Mouse (Mus musculus): ENCODE measurements around the gene Hnrnpab.

- TF ChIP-seq POLR2A (IDR thresholded peaks at IDR 0.05; ENCODE audit: borderline replicate concordance, extremely low read depth, insufficient read depth, insufficient read length, poor library complexity, severe bottlenecking) (no peak), CTCF (IDR thresholded peaks at IDR 0.05; ENCODE audit: borderline replicate concordance, extremely low read depth, insufficient read depth, insufficient read length) (no peak)
Measured at GRCm38 (mm10) chr11:51609266-51609909, 2.7 kb upstream of the Hnrnpab start.
